Mouse (Mus musculus) T-helper 1 cell (primary cell): ENCODE measurements around the gene Sgca.

Experiments
- in situ Hi-C: fragments of 300-600 bp; cut with MboI, MseI; formaldehyde crosslinking; loops from one replicate; pipeline ENCODE4 v1.15.1; 2025; ENCODE audit warnings: high pct_unique_total_duplicates

The Sgca gene

DNA sequence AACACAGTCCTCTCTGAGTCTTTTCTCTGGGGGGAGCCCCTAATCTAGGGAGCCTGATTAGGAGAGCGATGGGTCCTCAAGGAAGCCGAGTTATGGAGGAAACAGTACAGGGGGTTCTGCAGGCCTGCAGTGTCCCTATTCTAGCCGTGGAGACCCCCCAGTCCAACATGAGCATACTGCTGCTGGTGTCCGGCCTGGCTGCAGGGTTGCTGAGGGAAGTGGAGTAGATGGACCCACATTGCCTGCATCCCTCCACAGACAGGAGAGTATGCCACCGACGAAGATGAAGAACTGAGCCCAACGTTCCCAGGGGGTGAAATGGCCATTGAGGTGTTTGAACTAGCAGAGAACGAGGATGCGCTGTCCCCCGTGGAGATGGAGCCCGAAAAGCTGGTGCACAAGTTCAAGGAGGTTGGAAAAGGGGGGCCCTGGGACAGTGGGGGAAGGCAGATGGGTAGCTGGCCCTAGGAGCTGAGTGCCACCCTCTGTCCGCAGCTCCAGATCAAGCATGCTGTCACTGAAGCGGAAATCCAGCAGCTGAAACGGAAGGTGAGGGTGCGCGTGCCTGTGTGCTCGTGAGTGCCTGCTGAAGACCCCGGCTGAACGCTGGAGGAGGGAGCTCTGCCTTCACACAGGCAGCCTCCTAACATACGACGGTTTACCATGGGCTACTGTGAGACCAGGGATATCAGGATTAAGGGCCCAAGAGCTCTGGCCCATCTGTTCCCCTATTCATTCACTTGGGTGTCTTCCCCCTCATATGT, 25.6 kb upstream of the Sgca start:
- in situ Hi-C loops: no loop called here

GRCm38 (mm10) chr11:95001058-95001457, 24.9 kb upstream of the Sgca start:
- in situ Hi-C loops: no loop called here

DNA sequence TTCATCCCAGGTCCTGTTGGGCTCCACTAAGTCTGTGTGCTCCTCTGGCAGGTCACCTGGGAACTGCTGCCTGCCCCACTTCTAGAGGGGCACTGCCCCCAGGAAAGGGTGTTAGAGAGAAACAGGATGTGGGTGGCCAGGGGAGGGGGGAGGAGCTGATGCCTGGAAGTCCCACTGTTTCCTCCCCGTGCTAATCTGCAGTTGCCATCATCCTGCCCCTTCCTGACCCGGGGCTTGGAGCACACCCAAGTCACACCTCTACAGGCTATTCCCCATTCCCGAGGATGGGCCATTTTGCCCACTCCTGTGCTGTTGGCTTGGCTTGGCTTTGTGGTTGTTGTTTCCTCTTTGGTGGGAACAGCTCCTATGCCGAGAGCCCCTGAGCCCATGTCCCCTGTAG, 24.4 kb upstream of the Sgca start:
- in situ Hi-C loops: no loop called here

DNA sequence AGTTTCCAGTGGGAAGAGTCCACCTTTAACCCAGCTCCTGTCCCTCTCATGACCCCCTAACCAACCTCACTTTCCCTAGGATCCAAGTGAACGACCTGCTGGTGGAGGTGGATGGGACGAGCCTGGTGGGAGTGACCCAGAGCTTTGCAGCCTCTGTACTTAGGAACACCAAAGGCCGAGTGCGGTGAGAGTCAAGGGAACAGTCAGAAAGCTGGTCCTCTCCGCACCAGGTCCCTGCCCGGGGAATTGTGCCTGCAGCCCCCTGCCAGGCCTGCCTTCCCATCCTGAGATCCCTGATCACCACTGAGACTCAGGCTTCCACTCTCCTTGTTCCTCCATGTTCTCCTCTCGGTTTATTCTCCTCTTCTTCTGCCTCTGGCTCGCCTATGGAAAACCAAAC, 24.0 kb upstream of the Sgca start:
- in situ Hi-C loops: no loop called here

DNA sequence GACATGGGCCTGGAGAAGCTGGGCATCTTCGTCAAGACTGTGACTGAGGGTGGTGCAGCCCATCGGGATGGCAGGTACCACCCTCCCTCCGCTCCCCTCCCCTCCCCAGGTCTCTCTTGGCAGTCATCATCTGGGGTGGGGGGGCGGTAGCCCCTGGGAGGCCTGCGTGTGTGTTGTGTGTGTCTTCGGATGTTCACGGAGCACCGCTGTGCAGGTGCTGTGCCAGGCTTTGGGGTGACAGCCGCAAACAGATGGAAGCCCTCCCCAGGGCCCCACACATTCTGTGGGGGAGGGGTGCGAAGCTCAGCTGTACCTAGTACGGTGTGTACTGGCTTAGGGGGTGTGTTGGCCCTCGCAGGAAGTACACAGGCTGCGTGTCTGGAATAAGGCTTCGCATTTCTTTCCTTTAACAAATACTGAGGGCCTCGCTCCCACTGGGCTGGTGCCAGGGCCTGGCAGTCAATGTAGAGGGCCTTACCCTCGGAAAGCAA, 22.0 kb upstream of the Sgca start:
- in situ Hi-C loops: loop anchor here (10.0 kb wide), 1 partner anchor 63 kb away; the partner anchor contains the start of gene Col1a1

DNA sequence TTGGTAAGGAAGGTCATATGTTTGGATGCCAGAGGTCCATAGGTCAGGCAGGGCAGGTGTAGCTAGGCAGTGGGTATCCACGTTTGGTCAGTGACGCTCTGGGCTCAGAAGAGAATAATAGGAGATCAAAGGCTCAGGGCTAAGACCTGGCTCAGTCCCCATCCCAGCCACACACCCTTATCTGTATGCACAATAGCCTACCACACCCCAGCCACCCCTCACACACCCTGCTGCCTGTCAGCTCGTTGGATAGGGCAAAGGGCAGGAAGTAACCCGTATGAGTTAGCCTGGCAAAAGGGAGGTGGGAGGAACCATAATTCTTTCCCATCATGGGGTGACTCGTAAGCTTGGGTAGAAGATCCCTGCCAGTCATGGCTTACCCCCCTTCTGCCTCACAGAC, 21.5 kb upstream of the Sgca start:
- in situ Hi-C loops: loop anchor here (10.0 kb wide), 1 partner anchor 63 kb away; the partner anchor contains the start of gene Col1a1

DNA sequence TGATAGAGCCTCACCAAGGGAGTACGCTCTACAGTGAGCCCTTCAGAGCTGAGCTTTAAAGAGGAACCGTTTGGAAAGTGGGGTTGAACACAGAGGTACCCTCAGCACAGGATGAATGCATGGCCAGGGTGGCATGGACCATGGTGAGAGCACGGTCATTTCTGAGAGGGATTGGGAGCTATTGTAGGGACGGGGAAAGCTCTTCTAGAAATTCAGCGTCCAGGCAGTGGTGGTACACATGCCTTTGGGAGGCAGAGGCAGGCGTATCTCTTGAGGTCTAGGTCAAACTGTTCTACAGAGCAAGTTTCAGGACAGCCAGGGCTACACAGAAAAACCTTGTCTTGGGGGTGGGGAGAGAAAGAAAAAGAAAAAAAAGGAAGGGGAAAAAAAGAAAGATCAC, 20.9 kb upstream of the Sgca start:
- in situ Hi-C loops: loop anchor here (10.0 kb wide), 1 partner anchor 62 kb away; the partner anchor contains the start of gene Col1a1

GRCm38 (mm10) chr11:94996101-94996500, 20.0 kb upstream of the Sgca start:
- in situ Hi-C loops: loop anchor here (10.0 kb wide), 1 partner anchor 61 kb away; the partner anchor contains the start of gene Col1a1

DNA sequence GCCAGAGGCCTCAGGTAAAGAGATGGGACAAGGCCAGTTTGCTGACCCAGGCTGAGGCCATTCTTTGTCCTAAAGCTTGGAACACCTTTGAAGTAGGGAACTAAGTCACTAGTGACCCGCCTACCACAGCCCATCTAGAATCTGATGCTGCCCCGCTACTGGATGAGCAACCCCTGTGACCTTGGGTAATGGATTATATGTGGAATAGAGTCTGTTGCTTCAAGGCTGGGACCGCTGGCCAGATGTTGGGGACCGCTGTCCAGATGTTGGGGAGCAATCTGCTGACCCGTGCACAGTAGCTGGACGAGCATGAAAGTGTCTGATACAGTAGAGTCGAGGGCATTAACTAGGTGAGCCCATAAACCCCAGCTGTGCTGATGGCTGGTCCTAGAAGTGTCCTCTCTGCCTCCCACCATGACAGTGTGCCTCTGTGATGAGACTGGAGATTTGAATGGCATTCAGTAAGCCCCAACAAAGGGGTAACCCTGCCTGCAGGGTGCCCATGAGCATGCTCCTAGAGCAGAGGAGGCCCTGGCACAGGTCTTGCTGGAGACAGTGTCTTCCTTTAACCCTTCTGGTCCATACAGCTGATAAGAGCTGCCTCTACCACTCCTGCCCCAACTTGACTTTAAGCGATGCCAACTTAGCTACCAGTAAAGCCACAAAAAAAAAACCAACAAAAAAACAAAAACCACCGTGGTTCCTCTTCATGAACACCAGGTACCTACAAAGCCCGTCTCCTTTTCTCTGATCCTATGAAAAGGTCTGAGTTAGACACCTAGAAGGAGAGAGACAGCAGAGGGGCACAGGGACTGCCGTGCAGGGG, 19.0 kb upstream of the Sgca start:
- in situ Hi-C loops: loop anchor here (10.0 kb wide), 1 partner anchor 60 kb away; the partner anchor contains the start of gene Col1a1

DNA sequence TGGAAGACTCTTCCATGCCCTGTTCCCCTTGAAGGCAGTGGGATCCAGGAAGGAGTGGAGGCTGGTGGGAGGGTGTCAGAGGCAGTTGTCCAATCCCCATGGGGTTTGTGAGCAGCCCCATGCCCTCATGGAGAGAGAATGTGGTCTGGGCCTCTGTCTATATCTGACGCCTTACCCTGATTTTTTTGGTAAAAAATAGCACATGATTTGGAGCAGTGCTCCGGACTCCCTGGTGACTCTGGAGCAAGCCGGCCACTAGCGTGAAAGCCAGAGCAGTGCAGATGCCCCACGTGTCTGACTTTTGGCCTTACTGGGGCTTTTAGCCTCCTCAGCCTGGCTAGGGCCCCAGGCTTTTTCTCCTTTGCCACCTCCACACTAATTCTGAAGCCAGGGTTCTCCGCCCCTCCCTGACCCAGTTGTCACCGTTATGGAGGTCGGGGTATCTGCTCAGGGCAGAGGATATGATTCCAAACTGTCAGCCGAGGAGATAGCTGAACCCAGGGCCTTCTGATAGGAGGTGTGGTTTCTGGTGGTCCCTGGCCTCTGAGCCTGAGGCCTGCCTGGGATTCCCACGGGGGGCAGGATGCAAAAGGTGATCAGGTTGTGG, 18.2 kb upstream of the Sgca start:
- in situ Hi-C loops: loop anchor here (10.0 kb wide), 1 partner anchor 60 kb away; the partner anchor contains the start of gene Col1a1

GRCm38 (mm10) chr11:94992754-94993606, 16.9 kb upstream of the Sgca start:
- in situ Hi-C loops: loop anchor here (10.0 kb wide), 1 partner anchor 58 kb away; the partner anchor contains the start of gene Col1a1

DNA sequence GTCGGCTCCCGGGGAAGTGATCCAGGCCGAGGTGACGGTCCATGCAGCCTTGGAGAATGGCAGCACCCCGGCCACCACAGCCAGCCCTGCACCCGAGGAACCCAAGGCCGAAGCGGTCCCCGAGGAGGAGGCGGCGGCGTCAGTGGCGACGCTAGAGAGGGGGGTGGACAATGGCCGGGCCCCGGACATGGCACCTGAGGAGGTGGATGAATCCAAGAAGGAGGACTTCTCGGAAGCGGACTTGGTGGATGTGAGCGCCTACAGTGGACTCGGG, 16.3 kb upstream of the Sgca start:
- in situ Hi-C loops: loop anchor here (10.0 kb wide), 1 partner anchor 58 kb away; the partner anchor contains the start of gene Col1a1

DNA sequence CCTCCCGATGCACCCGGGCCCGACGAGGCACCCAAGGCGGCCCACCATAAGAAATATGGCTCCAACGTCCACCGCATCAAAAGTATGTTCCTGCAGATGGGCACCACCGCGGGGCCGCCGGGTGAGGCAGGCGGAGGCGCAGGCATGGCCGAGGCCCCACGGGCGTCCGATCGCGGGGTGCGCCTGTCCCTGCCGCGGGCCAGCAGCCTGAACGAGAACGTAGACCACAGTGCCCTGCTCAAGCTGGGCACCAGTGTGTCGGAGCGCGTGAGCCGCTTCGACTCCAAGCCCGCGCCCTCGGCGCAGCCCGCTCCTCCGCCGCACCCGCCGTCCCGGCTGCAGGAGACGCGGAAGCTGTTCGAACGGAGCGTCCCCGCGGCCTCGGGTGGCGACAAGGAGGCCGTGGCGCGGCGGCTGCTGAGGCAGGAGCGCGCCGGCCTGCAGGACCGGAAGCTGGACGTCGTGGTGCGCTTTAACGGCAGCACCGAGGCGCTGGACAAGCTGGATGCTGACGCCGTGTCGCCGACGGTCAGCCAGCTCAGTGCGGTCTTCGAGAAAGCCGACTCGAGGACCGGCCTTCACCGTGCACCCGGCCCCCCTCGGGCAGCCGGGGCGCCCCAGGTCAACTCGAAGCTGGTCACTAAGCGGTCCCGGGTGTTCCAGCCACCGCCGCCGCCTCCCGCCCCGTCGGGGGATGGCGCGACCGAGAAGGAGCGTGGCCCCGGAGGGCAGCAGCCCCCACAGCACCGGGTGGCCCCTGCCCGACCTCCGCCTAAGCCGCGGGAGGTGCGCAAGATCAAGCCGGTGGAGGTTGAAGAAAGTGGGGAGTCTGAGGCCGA, 15.7 kb upstream of the Sgca start:
- in situ Hi-C loops: loop anchor here (10.0 kb wide), 1 partner anchor 57 kb away; the partner anchor contains the start of gene Col1a1

DNA sequence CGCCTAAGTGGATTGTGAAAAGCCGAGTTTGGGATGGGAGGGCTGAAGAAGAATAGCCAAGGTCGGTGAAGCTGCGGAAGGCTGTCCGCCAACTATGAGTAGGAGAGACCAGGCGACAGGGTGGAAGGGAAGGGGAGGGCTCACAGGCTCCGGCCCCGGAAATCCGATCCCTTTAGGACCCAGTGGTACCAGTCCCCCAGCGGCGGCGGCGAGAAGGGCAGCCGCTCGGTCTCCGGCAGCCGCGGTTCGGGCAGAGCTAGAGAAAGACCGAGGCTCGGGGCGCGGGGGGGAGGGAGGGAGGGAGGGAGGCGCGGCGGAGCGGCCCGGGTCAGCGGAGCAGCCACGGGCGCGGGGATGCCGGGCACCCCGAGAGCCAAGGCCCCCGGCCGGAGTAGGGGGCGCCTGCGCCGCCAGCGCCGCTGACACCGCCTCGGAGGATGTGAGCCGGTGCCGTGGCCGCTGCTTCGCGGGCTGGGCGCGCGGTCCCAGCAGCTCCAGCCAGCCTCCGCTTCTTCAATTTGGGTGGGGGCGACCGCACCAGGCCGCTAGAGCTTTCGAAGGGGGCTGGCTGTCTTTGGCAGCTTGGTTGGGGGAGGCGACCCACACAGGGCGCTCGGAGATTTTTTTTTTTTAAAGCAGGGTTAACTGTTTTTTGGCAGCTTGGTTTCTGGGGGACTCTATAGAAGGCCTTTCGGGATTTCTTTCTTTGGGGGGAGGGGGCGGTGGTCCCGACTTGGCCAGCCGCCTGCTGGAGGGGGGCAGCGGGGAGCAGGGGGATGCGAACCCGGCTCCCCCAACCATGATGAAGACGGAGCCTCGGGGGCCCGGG, 14.8 kb upstream of the Sgca start, which contains the start of gene Ppp1r9b:
TSS of gene Ppp1r9b (plus strand) at position 287 of the 829 bp plus-strand sequence.
- in situ Hi-C loops: loop anchor here (10.0 kb wide), 1 partner anchor 56 kb away; the partner anchor contains the start of gene Col1a1

DNA sequence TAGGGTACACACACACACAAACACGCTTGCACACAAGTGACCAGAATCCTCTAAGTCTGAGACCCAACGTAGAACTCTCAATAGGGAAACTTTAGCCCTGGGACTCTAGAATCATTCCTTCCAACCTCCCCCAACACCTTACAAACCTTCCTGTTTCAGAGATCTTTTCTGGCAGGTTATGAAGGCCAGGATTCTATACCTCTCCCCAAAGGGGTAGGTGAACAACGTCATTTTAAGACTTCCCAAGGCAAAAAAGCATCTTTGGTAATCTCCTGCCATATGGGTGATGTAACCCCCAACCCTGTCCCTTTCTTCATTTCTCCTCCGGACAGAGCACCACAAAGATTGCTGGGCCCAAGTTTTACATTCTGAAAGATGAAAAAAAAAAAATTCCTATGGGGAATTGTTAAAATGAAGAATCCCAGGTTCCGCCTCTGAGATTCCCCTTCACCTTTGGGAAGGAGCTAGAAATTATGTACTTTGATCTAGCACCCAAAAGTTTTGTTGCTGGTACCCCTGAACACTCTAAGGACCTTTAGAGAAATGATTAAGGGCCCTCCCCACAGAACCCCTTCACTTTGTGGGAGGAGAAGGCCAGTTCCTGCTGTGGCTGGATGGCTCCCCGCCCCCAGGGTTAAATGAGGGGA, 14.1 kb upstream of the Sgca start:
- in situ Hi-C loops: loop anchor here (10.0 kb wide), 1 partner anchor 55 kb away; the partner anchor contains the start of gene Col1a1

- in situ Hi-C loops: loop anchor here (10.0 kb wide), 1 partner anchor 55 kb away; the partner anchor contains the start of gene Col1a1
These were observed 13.5 kb upstream of the Sgca start for GRCm38 (mm10) chr11:94989562-94990017.

- in situ Hi-C loops: no loop called here
These were observed 12.8 kb upstream of the Sgca start for GRCm38 (mm10) chr11:94988780-94989561.
